Mouse (Mus musculus): ENCODE measurements around the gene Angptl3. TPM values are rescaled to one million over a fixed set of nuclear protein-coding genes. Genes with fewer than 3 reads are reported as not detected.
A peak's percentile ranks its signal among the peaks of the same experiment; 100 is the strongest.

Angptl3 gene
- polyA plus RNA-seq, 1 experiment from 2014 or later: 150 TPM

DNA sequence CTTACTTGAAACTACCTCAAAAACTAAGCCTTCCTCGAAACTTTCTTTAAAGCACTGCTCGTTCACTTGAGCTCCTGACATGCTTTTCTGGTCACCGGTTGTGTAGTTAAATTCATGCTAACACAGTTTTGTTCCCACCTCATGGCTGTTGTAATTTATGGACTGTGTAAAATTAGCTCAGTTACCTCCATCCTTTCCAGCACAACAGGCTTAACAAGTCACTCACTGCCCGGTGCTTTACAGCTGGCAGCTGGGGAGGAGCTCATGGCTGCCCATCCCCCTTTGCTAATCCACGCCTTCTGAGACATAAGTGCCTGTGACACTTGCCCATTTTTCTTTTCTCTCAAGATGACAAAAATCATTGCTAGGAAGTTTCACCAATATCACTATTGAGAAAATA lies 33.8 kb downstream of the Angptl3 start:
- Histone ChIP-seq H3K27ac (replicated peaks) (no peak overlapping the region), H3K4me2 (no peak overlapping the region), H3K27me3 (no peaks in the 10 kb centered on the region), H3K4me3 (replicated peaks) (no peak overlapping the region), H3K36me3 (replicated peaks) (peaks cover 6% of the 10 kb centered on the region; the same call in 1 of the 2 replicates), H3K4me1 (replicated peaks) (no peaks in the 10 kb centered on the region), H3K9me3 (replicated peaks) (no peaks in the 10 kb centered on the region), H3K9ac (no peak overlapping the region)
- WGBS (ENCODE audit: insufficient replicate concordance): 62% methylated on average over 5 of the region's 5 CpGs
- ATAC-seq (ENCODE audit: insufficient read depth): no peak

DNA sequence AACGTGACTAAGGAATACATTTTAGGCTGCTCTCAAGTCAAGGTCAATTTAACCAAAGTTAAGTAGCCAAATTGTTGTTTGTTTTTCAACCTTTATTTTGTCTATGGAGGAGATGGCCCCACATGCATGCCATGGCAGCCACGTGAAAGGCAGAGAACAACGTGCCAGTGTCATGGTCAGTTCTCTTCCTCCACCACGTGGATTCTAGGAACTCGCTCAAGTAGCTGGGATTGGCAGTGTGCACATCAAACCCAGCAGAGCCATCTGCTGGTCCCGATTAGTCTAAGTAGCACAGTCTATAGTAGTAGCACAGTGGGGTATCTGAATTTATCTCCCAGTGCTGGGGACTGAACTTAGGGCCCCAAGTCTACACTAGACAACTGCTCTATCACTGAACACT lies 38.1 kb downstream of the Angptl3 start:
- Histone ChIP-seq H3K27ac (replicated peaks) (no peak overlapping the region), H3K4me2 (no peak overlapping the region), H3K36me3 (replicated peaks) (peaks cover 15% of the 10 kb centered on the region), H3K4me3 (replicated peaks) (no peak overlapping the region), H3K9me3 (replicated peaks) (no peaks in the 10 kb centered on the region), H3K4me1 (replicated peaks) (no peaks in the 10 kb centered on the region), H3K27me3 (no peaks in the 10 kb centered on the region), H3K9ac (no peak overlapping the region)
- no peak for ATAC-seq (ENCODE audit: insufficient read depth)
- WGBS (ENCODE audit: insufficient replicate concordance): 65% methylated on average over 6 of the region's 6 CpGs

DNA sequence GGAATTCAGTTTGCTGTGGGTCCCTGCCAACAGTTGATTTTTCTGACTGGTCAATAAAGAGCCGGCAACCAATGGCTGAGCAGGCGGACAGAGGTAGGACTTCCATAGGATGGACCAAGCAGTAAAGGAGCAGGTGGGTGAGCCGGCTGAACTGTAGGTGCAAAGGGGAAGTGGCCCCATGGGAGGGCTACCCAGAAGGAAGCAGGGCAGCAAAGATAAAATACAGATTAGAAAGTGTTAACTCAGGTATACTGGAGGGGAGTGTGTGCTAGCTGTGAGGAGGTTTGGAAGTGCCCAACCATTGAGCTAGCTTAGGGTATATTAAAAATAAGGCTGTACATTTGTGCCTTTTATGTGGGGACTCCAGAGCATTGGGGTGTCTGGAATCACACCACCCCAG lies 47.3 kb downstream of the Angptl3 start:
- Histone ChIP-seq H3K4me2 (no peak overlapping the region), H3K9me3 (replicated peaks) (no peaks in the 10 kb centered on the region), H3K27ac (replicated peaks) (no peak overlapping the region), H3K27me3 (no peaks in the 10 kb centered on the region), H3K4me1 (replicated peaks) (no peaks in the 10 kb centered on the region), H3K9ac (no peak overlapping the region), H3K4me3 (replicated peaks) (no peak overlapping the region), H3K36me3 (replicated peaks) (peaks cover 7% of the 10 kb centered on the region; the same call in 1 of the 2 replicates)
- WGBS (ENCODE audit: insufficient replicate concordance): 51% methylated on average over 3 of the region's 3 CpGs
- no peak for ATAC-seq (ENCODE audit: insufficient read depth)

DNA sequence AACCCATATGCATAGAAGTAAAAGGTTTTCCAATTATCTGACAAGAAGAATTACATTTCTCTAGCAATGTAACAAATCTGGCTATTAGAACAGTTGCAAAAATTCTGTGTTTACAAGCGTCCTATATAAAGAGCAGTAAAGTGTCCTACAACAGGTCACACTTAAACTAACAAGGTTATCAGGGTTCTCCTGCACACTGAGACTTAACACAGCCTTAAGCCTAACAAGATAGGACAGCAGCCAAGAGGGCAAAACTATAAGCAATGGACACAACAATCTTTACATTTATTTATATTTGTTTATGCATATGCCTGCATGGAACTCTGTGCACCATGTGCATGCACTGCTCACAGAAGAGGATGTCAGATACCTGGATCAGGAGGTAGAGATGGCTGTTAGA lies 50.4 kb downstream of the Angptl3 start:
- Histone ChIP-seq H3K4me1 (replicated peaks) (no peaks in the 10 kb centered on the region), H3K27me3 (no peaks in the 10 kb centered on the region), H3K9ac (no peak overlapping the region), H3K9me3 (replicated peaks) (no peaks in the 10 kb centered on the region), H3K36me3 (replicated peaks) (peaks cover 6% of the 10 kb centered on the region; the same call in 1 of the 2 replicates), H3K27ac (replicated peaks) (no peak overlapping the region), H3K4me2 (no peak overlapping the region), H3K4me3 (replicated peaks) (no peak overlapping the region)
- 59% methylated on average over 1 of the region's 1 CpGs for WGBS (ENCODE audit: insufficient replicate concordance)
- no peak for ATAC-seq (ENCODE audit: insufficient read depth)

DNA sequence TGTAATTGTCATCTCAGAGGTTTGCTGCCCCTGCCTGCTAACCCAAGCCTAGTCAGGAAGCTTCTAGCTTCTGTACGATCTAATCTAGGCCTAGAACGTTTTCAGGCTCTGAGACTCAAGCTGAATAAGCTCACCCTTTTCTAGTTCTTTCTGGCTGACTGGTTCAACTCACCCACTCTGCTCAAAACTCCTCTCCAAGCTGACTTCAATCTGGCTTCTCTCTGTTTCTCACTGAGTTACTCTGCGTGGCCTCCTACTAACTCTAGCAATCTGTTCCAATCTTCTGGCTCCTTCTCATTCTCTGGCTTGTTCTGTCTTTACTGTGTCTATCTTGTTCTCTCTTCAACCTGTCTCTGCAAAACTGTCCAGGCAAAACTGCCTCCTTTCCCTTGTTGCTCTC lies 53.1 kb downstream of the Angptl3 start:
- no peak for ATAC-seq (ENCODE audit: insufficient read depth)
- Histone ChIP-seq H3K4me2 (no peak overlapping the region), H3K27me3 (no peaks in the 10 kb centered on the region), H3K27ac (replicated peaks) (no peak overlapping the region), H3K4me1 (replicated peaks) (peaks cover 3% of the 10 kb centered on the region; the same call in 1 of the 2 replicates), H3K9me3 (replicated peaks) (no peaks in the 10 kb centered on the region), H3K36me3 (replicated peaks) (peaks cover 5% of the 10 kb centered on the region; the same call in 1 of the 2 replicates), H3K4me3 (replicated peaks) (no peak overlapping the region), H3K9ac (no peak overlapping the region)
- WGBS (ENCODE audit: insufficient replicate concordance): 56% methylated on average over 3 of the region's 3 CpGs

DNA sequence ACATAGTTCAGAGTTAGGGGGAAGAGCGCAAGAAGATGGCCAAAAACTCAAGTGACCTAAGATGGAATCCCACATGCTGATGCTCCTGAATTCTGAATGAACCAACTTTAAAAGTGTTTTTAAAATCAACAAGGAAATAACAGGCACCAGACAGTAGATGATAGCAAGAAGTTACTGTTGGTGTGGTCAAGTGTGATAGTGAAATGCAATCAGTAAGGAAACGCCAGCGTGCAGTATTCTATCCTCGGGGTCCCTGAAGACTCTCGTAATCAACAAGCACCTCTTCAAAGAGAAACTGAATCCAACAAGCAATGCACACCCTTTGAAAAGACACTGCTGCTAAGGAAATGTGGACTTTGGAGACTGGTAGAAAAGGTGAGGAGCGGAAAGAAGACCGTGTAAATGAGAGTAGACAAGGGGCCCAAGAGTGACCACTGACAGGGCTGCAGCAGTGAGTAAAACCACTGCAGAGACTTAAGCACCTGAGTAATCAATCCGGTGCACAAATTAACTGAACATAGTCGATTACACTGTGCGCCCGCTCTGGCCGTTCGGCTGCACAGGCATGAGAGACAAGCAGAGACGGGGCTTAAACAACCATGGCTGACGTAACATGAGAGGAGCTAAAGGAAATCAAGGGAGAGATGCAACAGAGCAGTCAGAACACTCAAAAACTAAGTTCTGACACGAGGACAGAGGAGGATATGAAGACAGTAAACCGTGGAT lies 57.2 kb downstream of the Angptl3 start:
- 44% methylated on average over 17 of the region's 17 CpGs for WGBS (ENCODE audit: insufficient replicate concordance)
- peak overlapping the region; percentile 55 for H3K4me2 ChIP-seq

DNA sequence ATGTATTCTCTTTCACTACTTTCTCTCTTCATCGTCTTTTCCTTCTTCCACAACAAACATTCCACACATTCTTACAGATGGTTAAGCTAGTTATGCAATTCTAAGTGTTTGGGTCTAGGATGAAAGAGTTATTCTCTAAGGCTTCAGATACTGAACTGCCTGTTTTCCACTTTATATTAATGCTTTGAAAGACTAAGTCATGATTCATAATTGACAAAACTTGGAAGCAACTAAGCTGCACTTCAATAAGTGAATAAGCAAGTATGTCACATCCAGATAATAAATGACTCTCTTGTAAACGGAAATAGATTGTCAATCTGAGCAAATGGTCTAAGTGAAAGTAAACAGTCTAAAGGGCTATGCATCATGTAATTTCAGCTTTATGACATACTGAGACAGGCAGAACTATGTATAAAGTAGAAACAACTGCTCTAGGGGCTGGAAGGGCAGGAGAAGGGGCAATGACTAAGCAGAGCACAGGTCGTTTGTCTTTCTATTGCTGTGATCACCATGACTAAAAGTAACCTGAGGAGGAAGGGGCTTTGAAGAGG lies 60.5 kb downstream of the Angptl3 start:
- no peak overlapping the region for H3K4me3 ChIP-seq (replicated peaks)
- no peak for ATAC-seq (ENCODE audit: insufficient read depth)

More for the DNA sequence above, 57.2 kb downstream of the Angptl3 start:
- H3K9ac ChIP-seq: no peak overlapping the region
- H3K4me3 ChIP-seq (replicated peaks): peak overlapping the region; percentile 26
- no peaks in the 10 kb centered on the region; the same call in 1 of the 2 replicates for H3K36me3 ChIP-seq (replicated peaks)
- no peaks in the 10 kb centered on the region for H3K27me3 ChIP-seq
- no peaks in the 10 kb centered on the region for H3K9me3 ChIP-seq (replicated peaks)
- peaks cover 8% of the 10 kb centered on the region; the same call in 1 of the 2 replicates for H3K4me1 ChIP-seq (replicated peaks)
- no peak overlapping the region; the same call in 1 of the 2 replicates for H3K27ac ChIP-seq (replicated peaks)
- peak; percentile 73 for ATAC-seq (ENCODE audit: insufficient read depth)

DNA sequence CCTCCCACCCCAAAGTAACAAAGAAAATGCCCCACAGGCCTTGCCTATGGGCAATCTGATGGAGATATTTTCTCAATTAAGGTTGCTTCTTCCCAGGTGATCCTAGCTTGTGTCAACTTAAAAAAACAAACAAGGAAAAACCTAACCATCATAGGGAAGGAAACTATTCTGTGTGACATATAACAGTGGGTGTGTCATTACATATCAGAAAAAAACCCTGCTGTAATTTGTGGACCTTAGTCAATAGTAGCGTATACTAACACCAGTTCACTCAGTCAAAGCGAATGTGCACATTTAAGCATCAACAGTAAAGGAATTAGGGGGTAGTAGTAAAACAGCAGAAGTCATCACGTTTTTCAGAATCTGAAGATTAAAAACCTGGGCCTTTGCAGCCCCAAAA lies 61.0 kb downstream of the Angptl3 start:
- Histone ChIP-seq H3K9me3 (replicated peaks) (no peaks in the 10 kb centered on the region), H3K27me3 (no peaks in the 10 kb centered on the region), H3K4me2 (no peak overlapping the region), H3K4me3 (replicated peaks) (no peak overlapping the region), H3K27ac (replicated peaks) (no peak overlapping the region), H3K4me1 (replicated peaks) (peaks cover 8% of the 10 kb centered on the region; the same call in 1 of the 2 replicates), H3K9ac (no peak overlapping the region), H3K36me3 (replicated peaks) (no peaks in the 10 kb centered on the region)
- no peak for ATAC-seq (ENCODE audit: insufficient read depth)
- 75% methylated on average over 3 of the region's 3 CpGs for whole genome bisulfite sequencing (ENCODE audit: insufficient replicate concordance)

More for the DNA sequence above, 60.5 kb downstream of the Angptl3 start:
- no peaks in the 10 kb centered on the region for H3K9me3 ChIP-seq (replicated peaks)
- H3K9ac ChIP-seq: no peak overlapping the region
- H3K4me2 ChIP-seq: no peak overlapping the region
- no peak overlapping the region for H3K27ac ChIP-seq (replicated peaks)
- no peaks in the 10 kb centered on the region for H3K27me3 ChIP-seq
- 42% methylated on average over 3 of the region's 3 CpGs for WGBS (ENCODE audit: insufficient replicate concordance)
- H3K4me1 ChIP-seq (replicated peaks): peaks cover 8% of the 10 kb centered on the region; the same call in 1 of the 2 replicates
- no peaks in the 10 kb centered on the region for H3K36me3 ChIP-seq (replicated peaks)

Other genes with a start within 250 kb of the Angptl3 start
- gene Kank4, start 213.4 kb upstream of the Angptl3 start, polyA plus RNA-seq (2015; fragmentation: Nextera tagmentation; extraction: Ambion mirVana): 0.03 and 0.08 TPM in 2 replicates
- not detected in 2 replicates for gene I0C0044D17Rik, start 207.1 kb upstream of the Angptl3 start, polyA plus RNA-seq (2015; fragmentation: Nextera tagmentation; extraction: Ambion mirVana)
- 57.9 and 61.3 TPM in 2 replicates for gene Usp1, start 107.1 kb upstream of the Angptl3 start, polyA plus RNA-seq (2015; fragmentation: Nextera tagmentation; extraction: Ambion mirVana)
- gene Dock7, start 90.0 kb downstream of the Angptl3 start, polyA plus RNA-seq (2015; fragmentation: Nextera tagmentation; extraction: Ambion mirVana): 8.1 and 9.5 TPM in 2 replicates
- gene Atg4c, start 163.0 kb downstream of the Angptl3 start, polyA plus RNA-seq (2015; fragmentation: Nextera tagmentation; extraction: Ambion mirVana): 3.7 and 4.1 TPM in 2 replicates

All from liver, embryonic 15.5 days (tissue).